Mouse (Mus musculus) liver, adult 2 months (tissue): ENCODE data around the gene Polr3h. TPM values are rescaled to one million over a fixed set of nuclear protein-coding genes. Genes with fewer than 3 reads are reported as not detected.

Source experiments
- DNase-seq: peaks from one replicate; pipeline ENCODE4 v3.0.0-alpha.2; 2011; ENCODE audit warnings: low read depth, low spot score; ENCODE audit errors: extremely low read depth
- H3K27ac ChIP-seq: fragments of 200-500 bp; replicated peaks from 2 replicates; pipeline ENCODE4 v1.5.1; 2012; ENCODE audit warnings: low read depth, mild to moderate bottlenecking, control low read depth, inconsistent platforms, low read length; ENCODE audit not compliant: insufficient read depth
- H3K27me3 ChIP-seq: fragments of 200-500 bp; 2 replicates; pipeline ENCODE4 v1.6.1; 2012; ENCODE audit warnings: mild to moderate bottlenecking, moderate library complexity, low read length, inconsistent platforms; ENCODE audit not compliant: control insufficient read depth, insufficient read depth
- H3K36me3 ChIP-seq: fragments of 200-500 bp; 2 replicates; pipeline ENCODE4 v1.6.1; 2012; ENCODE audit warnings: low read length, inconsistent platforms; ENCODE audit not compliant: control insufficient read depth, insufficient read depth
- H3K4me1 ChIP-seq: fragments of 200-500 bp; 2 replicates; pipeline ENCODE4 v1.6.1; 2011; ENCODE audit warnings: low read length; ENCODE audit not compliant: control insufficient read depth, insufficient read depth
- H3K4me3 ChIP-seq: fragments of 200-500 bp; 2 replicates; pipeline ENCODE4 v1.5.1; 2011; ENCODE audit warnings: low read depth, mild to moderate bottlenecking, control low read depth, low read length, moderate library complexity; ENCODE audit not compliant: insufficient read depth
- H3K79me2 ChIP-seq: fragments of 200-500 bp; 2 replicates; pipeline ENCODE4 v1.6.1; 2012; ENCODE audit warnings: inconsistent platforms, mild to moderate bottlenecking, low read length, moderate library complexity; ENCODE audit not compliant: control insufficient read depth, insufficient read depth
- H3K9ac ChIP-seq: fragments of 200-500 bp; 2 replicates; pipeline ENCODE4 v1.6.1; 2012; ENCODE audit warnings: low read depth, mild to moderate bottlenecking, control low read depth, inconsistent platforms, low read length
- CTCF ChIP-seq: fragments of 200-500 bp; IDR thresholded peaks from 2 replicates; pipeline ENCODE4 v1.5.1; 2011; ENCODE audit warnings: low read depth, low read length, control low read depth
- POLR2A ChIP-seq: fragments of 200-500 bp; IDR thresholded peaks from 2 replicates; pipeline ENCODE4 v1.6.1; 2011; ENCODE audit warnings: low read length, control low read depth; ENCODE audit not compliant: insufficient read depth; ENCODE audit errors: extremely low read depth
- WGBS: fragments of 180-500 bp; shearing (Covaris S2); methylation state at CpG from one replicate; pipeline ENCODE4 v1.1.7; 2018; 5-methylcytosine and 5-hydroxymethylcytosine counted together
- polyA plus RNA-seq: library from polyadenylated mRNA; depleted of rRNA; stranded (reverse); fragments of >200 nt; gene quantifications from 2 replicates; pipeline ENCODE4 v1.2.3, GENCODE M21; 2012
- total RNA-seq: library from RNA; depleted of rRNA; stranded (reverse); fragments of >200 nt; gene quantifications from 2 replicates; pipeline ENCODE4 v1.2.3, GENCODE M21; 2014

The Polr3h gene
- total and polyA plus RNA-seq, 2 experiments: 6.4 to 8.3 TPM

GRCm38 (mm10) chr15:81907953-81908352, 18.1 kb downstream of the Polr3h start:
- 72% methylated on average over 8 of the region's 8 CpGs for WGBS
- no peaks in the 10 kb centered on the region for H3K27me3 ChIP-seq
- no peaks in the 10 kb centered on the region for H3K79me2 ChIP-seq
- no peak overlapping the region for H3K9ac ChIP-seq
- H3K27ac ChIP-seq: no peak overlapping the region
- no peak for DNase-seq
- TF ChIP-seq CTCF: no peak
- no peak for TF ChIP-seq POLR2A
- peaks cover 64% of the 10 kb centered on the region for H3K36me3 ChIP-seq
- H3K4me1 ChIP-seq: no peaks in the 10 kb centered on the region
- H3K4me3 ChIP-seq: no peak overlapping the region

DNA sequence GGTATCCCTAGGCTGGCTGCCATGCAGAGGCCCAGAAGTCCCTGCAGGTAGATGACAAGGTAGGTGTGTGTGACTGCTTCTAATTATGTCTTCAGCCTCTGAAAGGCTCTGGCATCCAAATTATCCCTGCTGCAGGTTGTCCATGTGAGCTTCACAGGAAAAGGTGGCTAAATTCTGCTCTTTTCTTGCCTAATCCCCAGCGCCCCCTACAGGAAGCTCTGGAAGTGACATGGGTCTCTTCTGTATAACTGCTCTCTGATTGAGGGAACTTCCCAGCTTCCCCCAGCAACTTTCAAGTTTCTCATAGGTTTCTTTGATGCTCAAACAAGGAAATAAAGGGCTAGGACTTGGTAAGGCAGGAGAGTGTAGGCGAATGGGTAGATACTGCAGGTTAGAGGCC, 21.1 kb downstream of the Polr3h start:
- H3K9ac ChIP-seq: no peak overlapping the region
- no peak overlapping the region for H3K27ac ChIP-seq
- H3K27me3 ChIP-seq: no peaks in the 10 kb centered on the region
- H3K36me3 ChIP-seq: peaks cover 59% of the 10 kb centered on the region
- 52% methylated on average over 2 of the region's 2 CpGs for WGBS
- peaks cover 12% of the 10 kb centered on the region; the same call in 1 of the 2 replicates for H3K79me2 ChIP-seq
- no peak overlapping the region for H3K4me3 ChIP-seq
- TF ChIP-seq POLR2A: no peak
- peak; percentile 27; the same call in 1 of the 2 replicates for TF ChIP-seq CTCF
- H3K4me1 ChIP-seq: no peaks in the 10 kb centered on the region
- peak; percentile 52 for DNase-seq

GRCm38 (mm10) chr15:81898751-81899150, 27.3 kb downstream of the Polr3h start:
- no peak overlapping the region for H3K9ac ChIP-seq
- H3K79me2 ChIP-seq: peaks cover 16% of the 10 kb centered on the region
- 15% methylated on average over 2 of the region's 2 CpGs for WGBS
- no peak overlapping the region for H3K4me3 ChIP-seq
- DNase-seq: peak; percentile 78
- peaks cover 23% of the 10 kb centered on the region for H3K4me1 ChIP-seq
- H3K27me3 ChIP-seq: no peaks in the 10 kb centered on the region
- peaks cover 50% of the 10 kb centered on the region for H3K36me3 ChIP-seq
- peak overlapping the region; percentile 70 for H3K27ac ChIP-seq
- no peak for TF ChIP-seq POLR2A

- Histone ChIP-seq H3K27ac (peak overlapping the region; percentile 78), H3K36me3 (peaks cover 47% of the 10 kb centered on the region), H3K4me1 (peaks cover 23% of the 10 kb centered on the region), H3K4me3 (no peak overlapping the region), H3K79me2 (peaks cover 16% of the 10 kb centered on the region), H3K27me3 (no peaks in the 10 kb centered on the region), H3K9ac (no peak overlapping the region)
- 32% methylated on average over 5 of the region's 5 CpGs for WGBS
- TF ChIP-seq POLR2A (no peak), CTCF (no peak)
- peak; percentile 97 for DNase-seq
Measured at GRCm38 (mm10) chr15:81897607-81898285, 28.3 kb downstream of the Polr3h start.

- Histone ChIP-seq H3K27ac (no peak overlapping the region), H3K27me3 (no peaks in the 10 kb centered on the region), H3K9ac (no peak overlapping the region), H3K4me1 (peaks cover 29% of the 10 kb centered on the region), H3K4me3 (no peak overlapping the region), H3K36me3 (peaks cover 48% of the 10 kb centered on the region), H3K79me2 (peaks cover 18% of the 10 kb centered on the region)
- TF ChIP-seq POLR2A (no peak), CTCF (no peak)
- WGBS: 59% methylated on average over 2 of the region's 2 CpGs
- DNase-seq: peak; percentile 55
Measured at GRCm38 (mm10) chr15:81896407-81896806, 29.6 kb downstream of the Polr3h start.

DNA sequence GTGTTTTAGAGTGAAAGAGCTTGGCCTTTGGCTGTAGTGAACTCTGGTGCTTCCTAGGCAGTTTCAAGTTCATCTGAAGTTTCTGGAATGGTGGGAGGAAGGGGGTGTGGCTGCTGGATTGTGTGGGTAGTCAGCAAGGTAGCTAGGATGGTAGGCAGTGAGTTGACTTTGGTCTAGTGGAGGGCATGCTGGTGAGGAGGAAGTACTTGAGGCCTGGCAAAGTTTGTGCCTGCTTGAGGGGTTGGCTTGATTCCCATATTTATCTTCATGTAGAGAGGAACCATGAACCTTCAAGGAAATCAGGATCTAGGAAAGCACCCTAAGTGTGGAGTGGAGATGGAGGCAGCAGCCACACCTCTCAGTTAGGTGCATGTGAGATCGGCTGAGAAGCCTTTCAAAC, 32.0 kb downstream of the Polr3h start:
- peaks cover 8% of the 10 kb centered on the region for H3K79me2 ChIP-seq
- peaks cover 50% of the 10 kb centered on the region for H3K36me3 ChIP-seq
- no peaks in the 10 kb centered on the region for H3K27me3 ChIP-seq
- no peak for TF ChIP-seq POLR2A
- H3K4me1 ChIP-seq: peaks cover 27% of the 10 kb centered on the region
- DNase-seq: peak; percentile 47
- H3K4me3 ChIP-seq: no peak overlapping the region
- no peak overlapping the region for H3K9ac ChIP-seq
- 80% methylated on average over 1 of the region's 1 CpGs for WGBS
- H3K27ac ChIP-seq: no peak overlapping the region
